Mouse (Mus musculus): ENCODE results near the gene Wdr72. TPM values are rescaled to one million over a fixed set of nuclear protein-coding genes. Genes with fewer than 3 reads are reported as not detected.

Gene Wdr72
- polyA plus RNA-seq (2014; fragmentation: Illumina TruSeq; extraction: RNeasy Lipid Tissue Mini Kit (QIAGEN cat#74804)) = 0.66 TPM

DNA sequence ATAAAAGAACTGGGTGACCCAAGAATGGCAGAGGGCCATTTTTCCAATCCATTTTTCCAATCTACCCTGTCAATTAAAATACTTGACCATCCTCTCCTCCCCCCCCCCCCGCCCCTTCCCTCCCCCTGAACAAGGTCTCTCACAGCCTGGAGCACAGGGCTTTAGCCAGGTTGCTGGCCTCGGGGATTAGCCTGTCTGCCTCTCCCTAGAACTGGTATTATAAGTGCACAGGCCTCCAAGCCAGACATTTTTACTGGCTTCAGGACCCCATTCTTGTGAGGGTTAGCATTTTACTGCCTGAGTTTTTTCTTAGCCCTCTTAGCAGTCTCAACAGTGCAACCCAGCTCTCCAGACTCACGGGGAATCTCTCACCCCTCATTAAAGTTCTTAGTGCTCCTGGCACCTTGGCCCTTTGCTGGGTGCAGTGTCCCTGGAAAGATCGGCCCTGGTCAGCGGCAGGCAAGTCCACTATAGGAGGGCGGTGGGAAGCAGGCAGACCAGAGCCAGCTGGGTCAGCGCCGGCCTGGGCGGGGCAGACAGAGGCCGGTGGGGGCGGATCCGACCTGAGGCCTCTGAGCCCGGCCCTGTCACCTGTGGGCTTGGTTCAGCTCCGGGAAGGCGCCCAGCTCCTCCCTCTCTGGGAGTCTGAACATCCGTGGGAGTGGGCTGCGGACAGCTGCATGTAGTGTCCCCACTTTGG is at the start of gene Wdr72:
Gene Wdr72 (plus strand): TSS at position 596 of the 700 bp plus-strand sequence.

Other genes starting within 250 kb of the Wdr72 start
- 5.1 TPM for gene Unc13c, start 141.4 kb upstream of the Wdr72 start, polyA plus RNA-seq (2014; fragmentation: Illumina TruSeq; extraction: RNeasy Lipid Tissue Mini Kit (QIAGEN cat#74804))

Measured in ovary, adult 10 weeks (tissue).